Mouse (Mus musculus) kidney, adult 18-20 months (tissue): ENCODE results near the gene Reg4.

Source experiments
- DNase-seq: peaks from one replicate; pipeline ENCODE4 v3.0.0; 2021

The Reg4 gene

GRCm38 (mm10) chr3:98238150-98238549 is 16.2 kb downstream of the Reg4 start:
- DNase-seq = no peak

DNA sequence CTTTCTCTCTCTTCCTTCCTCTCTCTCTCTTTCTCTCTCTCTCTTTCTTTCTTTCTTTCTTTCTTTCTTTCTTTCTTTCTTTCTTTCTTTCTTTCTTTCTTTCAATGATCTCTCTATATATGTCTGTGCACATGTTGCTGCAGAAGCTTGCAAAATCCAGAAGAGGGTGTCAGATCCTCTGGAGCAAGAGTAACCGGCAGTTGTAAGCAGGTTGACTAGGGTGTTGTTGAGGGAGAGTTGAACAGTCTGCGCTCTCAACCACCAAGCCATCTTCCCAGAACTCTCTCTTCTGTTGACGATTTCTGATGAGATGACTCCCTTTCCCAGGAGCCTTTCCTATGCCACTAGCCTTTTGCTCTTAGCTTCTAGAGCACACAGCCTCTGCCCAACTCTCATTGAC is 20.1 kb downstream of the Reg4 start:
- DNase-seq = no peak

DNA sequence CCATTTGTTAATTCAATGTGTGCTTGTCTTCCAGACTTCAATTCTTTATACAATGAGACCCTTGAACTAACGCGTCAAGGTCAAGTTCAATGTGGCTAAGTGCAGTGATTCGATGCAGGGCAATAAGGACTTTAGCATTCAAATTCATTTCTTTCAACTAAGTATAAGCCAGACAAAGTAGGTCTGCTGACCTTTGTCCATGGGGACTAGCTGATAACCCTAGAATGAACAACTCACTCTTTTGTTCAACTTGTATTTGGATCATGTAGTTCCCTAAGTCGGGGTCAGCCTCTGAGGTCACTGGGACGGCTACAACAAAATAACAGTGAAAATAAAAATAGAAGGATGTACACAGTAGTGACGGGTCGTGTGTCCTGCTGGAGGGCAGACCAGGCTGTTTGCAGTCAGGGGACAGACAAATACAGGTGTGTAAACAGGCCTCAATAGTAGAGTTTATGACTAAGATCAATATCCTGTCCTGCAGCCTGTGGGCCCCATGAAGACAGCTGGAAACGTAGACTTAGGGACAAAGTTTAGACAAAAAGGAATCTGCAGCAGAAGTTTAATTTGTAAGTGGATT is 20.6 kb downstream of the Reg4 start:
- no peak for DNase-seq

DNA sequence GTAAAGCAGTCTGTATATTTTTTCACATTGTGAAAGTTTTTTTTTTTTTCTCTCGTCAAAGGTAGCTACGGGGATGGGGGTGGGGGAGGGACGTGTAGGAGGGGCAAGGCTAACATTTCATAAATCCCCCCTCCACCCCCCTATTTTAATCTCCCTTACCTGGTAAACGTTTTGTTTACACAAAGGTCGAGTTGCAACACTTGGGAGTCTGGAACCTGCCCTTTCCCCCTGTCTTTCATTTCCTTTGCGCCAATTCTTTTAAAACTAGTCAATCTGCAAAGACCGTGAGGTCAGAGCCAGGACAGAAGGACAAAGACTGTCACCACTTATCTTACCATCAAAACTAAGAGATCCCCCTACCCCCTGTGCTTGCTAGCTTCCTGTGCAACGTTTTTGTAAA is 23.9 kb downstream of the Reg4 start:
- DNase-seq = no peak

- no peak for DNase-seq
Measured at GRCm38 (mm10) chr3:98246985-98247751, 25.2 kb downstream of the Reg4 start.

DNA sequence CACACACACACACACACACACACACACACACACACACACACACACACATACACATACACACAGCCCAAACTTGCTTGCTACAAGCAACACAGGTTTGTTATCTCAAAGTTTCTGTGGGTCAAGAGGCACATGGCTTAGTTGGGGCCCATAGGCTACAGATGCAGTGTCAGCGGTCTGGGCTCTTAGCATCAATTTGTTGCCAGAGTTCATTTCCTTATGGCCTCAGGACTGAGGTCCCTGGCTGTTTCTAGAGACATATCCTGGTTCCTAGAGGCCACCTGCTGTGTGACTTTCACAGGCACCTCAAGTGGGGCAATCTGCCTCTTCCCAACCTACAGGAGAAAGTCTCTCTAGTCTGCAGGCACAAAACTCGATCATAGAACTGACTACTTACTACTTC is 27.4 kb downstream of the Reg4 start:
- DNase-seq = no peak

DNA sequence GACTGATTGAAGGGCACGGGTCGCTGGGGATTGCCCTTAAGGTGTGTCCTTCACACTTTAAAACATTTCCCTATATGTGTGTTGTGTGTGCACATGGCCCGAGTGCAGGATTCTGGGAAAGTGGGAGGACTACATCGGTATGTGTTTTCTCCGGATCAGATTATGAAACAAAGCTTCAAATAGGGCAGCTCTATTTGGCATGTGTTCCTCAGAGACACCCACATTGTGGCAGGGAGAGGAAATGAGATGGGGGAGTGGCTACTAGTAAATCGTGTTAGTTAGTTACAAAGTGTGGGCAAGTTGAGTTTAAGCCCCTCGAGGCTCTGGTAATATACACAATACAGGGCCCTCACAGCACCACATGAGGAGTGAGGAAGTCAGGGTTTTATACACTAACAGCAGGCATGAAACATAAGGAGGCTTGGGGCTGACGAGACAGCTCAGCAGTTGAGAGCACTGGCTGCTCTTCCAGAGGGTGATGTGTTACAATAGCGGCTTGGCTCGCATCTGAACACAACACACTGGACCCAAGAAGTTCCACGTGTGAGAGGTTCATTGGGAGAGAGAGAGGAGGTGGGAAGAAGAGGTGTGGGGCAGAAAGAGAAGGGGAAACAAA is 28.0 kb downstream of the Reg4 start:
- no peak for DNase-seq

DNA sequence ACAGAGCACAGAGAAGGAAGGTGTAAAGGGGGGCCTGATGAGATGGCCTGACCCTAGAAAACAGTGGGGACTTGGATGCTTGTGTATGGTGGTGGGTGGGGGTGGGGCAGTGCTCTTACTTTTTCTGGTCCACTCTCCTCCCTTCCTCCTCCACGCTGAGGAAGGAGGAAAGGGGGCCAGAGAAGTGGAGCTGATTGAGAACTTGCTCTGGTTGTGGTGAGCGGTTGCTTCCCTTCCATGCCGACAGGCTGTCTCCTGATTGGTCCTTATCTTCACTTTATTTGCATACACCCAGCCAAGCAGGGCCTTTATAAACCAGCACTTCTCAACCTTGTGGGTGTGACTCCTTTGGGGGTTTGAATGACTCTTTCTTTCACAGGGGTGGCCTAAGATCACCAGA is 32.1 kb downstream of the Reg4 start:
- no peak for DNase-seq

DNA sequence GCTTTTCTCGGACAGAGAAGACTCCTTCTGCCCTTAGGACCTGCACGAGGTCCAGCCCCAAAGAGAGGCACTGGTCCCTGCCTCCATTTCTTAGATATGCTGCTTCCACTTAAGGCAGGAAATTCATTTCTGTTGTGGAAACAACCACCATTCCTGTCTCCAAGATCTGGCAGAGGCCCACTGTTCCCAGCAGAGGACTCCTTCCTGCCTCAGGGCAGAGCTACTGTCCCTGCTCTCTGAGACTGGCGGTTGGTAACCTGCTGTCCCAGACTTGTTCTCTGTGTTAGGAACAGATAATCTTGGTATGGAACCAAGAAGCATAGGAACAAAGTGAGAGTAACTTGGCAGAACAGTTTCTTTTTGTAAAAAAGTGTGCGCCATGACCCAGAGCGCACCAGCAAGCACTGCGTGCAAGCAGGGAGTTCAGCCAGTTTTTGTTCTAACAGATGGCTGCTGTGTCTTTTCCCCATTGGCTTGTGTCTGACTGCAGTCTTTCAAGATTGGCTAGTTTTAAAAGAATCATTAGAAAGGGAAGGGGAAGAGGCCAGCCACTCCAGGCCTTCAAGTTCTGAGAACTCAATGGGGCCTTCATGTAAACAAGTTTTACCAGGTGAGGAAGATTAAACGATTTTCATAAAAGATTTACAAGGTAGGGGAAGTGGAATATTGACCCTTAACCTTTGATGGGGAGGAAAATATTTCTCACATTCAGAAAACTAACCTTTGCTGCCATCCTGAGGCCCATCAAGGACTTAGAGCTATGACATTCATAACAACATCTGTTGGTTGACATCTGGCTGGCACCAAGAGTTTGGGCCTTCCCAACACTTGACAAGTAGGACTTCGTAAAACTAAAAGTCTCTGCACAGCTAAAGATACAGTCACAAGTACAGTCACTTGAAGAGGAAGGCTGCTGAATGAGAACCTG is 33.0 kb downstream of the Reg4 start:
- no peak for DNase-seq

DNA sequence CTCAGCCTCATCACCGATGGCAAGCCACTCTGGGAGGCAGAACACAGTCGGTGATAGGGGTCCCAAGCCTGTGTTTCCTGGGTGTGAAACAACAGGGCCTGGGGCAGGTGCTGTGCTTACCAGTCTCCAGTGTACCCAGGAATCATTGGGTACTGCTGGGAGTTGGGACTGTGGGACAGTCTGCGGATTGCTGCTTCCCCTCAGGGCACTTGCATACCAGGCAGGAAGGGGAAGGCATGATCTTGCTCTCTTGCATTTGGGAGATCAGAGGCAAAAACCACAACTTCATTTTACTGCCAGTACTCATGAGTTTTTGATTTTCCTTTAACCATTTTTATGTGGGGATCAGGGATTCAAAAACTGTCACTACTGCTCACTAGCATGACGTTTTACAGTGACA is 36.8 kb downstream of the Reg4 start:
- DNase-seq = no peak

DNA sequence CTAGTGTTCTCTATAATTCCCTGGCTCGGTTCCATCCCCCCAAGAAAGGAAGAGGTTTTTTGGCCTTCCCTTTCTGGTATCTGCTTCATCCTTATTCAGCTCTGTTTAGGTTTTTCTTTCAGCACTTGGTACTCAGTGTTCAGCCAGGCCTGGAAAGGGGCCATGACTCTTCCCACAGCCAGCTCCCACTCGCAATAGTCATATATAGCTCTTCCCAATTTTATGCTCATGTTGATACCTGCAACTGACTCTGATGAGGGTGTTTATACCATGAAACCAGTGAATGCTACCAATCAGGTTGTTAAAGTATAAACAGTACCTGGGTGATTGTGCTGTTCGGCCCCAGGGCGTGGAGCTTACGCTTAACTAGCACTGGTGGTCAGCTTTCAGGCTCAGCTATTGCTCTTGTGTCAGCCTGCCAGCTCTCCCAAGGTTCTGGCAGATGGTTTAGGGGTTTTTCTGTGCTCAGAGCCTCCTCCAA is 37.4 kb downstream of the Reg4 start:
- DNase-seq = peak; percentile 27

DNA sequence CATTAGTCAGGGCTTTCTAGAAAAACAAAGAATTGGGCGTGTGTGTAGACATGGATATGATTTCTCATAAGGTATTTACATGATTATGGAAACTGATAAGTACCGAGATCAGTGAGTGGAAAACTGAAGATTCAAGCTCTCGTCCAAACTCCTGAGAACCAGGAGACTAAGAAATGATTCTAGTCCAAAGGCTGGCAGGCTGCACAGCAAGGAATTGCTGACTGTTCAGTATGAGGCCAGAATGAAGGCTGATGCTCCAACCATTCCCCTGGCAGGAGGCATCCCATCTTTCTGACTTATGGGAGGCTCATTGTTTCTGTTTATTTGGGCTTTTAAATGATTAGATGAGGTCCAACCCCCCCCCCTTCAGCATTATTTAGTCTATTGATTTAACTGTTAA is 38.6 kb downstream of the Reg4 start:
- no peak for DNase-seq

- no peak for DNase-seq
Measured at GRCm38 (mm10) chr3:98261415-98261814, 39.5 kb downstream of the Reg4 start.

- DNase-seq = peak; percentile 53
Measured at GRCm38 (mm10) chr3:98262133-98262532, 40.2 kb downstream of the Reg4 start.

- DNase-seq = peak; percentile 52
Measured at GRCm38 (mm10) chr3:98267249-98267651, 45.3 kb downstream of the Reg4 start.

DNA sequence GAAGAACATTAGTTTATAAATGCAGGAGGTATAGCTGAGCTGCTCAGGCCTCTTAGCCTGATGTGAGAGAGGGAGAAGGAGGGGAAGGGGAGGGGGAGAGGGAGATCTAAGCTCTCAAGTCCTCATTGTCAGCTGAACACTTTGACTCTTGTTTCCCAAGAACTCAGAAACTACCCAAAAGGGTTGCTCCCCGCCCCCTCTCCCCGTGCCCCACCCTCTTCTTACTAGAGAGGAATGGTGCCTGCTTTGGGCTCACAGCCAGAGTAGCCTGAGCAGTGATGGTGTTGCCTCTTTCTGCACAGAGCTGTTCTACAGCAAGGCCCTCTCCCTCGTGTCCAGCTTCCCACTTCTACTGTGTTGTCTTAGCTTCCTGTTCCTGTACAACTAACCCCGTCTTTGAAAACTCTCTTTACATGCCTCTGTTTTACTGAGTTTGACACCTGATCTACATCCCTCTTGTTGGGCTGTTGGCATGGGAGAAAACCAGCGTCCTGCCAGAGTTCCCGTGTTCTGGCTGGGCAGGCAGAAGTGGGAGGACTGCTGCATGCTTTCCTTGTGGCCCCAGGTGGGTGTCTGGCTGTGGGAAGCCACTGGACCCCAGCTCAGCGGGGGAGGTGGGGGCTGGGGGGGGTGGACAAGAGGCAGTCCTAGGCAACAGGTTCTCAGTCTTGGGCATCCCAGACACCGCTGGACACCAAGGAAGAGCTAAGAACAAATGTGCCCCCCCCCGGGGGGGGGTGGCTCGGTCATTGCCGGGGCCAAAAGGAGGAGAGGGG is 51.9 kb downstream of the Reg4 start:
- DNase-seq = no peak

- DNase-seq = no peak
Measured at GRCm38 (mm10) chr3:98279682-98280081, 57.7 kb downstream of the Reg4 start.

- peak; percentile 76 for DNase-seq
Measured at GRCm38 (mm10) chr3:98280204-98280932, 58.4 kb downstream of the Reg4 start, which contains the start of gene Hmgcs2. Gene Hmgcs2 (plus strand): TSS chr3:98280435.

GRCm38 (mm10) chr3:98280933-98281678 is 59.1 kb downstream of the Reg4 start:
- DNase-seq = peak; percentile 62

- no peak for DNase-seq
Measured at GRCm38 (mm10) chr3:98282422-98282821, 60.5 kb downstream of the Reg4 start.

DNA sequence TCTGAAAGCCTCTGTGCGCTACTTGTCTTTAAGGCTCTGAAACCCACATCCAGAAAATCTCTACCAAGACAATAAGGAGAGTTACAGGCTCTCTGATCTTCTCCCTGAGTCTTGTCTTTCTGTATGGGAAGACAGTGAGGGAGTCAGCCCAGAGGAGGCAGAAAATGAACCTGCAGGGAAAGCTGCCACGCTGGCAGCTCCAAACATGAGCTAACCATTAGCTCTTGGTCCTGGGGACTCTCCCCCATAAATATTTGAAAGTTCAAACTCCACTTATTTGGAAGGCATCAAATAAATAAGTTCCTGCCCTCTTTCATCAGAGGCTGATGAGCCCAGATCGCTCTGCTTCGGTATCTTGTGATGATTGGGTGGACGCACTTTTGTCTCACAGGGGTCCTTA is 61.2 kb downstream of the Reg4 start:
- DNase-seq = no peak
